Mouse (Mus musculus): ENCODE data around the gene Gm9803. TPM values are rescaled to one million over a fixed set of nuclear protein-coding genes. Genes with fewer than 3 reads are reported as not detected.
A peak's percentile ranks its signal among the peaks of the same experiment; 100 is the strongest.

Gm9803 gene
- polyA plus RNA-seq, 1 experiment from 2014 or later: 17.4 TPM

- Histone ChIP-seq H3K9me3 (replicated peaks; ENCODE audit: low read length) (no peaks in the 10 kb centered on the region), H3K4me3 (replicated peaks; ENCODE audit: low read depth, low read length) (no peak overlapping the region), H3K36me3 (ENCODE audit: insufficient read depth, low read length) (no peaks in the 10 kb centered on the region), H3K9ac (ENCODE audit: low read depth, low read length) (no peak overlapping the region), H3K4me2 (ENCODE audit: low read length) (no peak overlapping the region), H3K27ac (no peak overlapping the region), H3K27me3 (ENCODE audit: insufficient read depth, low read length) (no peaks in the 10 kb centered on the region), H3K4me1 (replicated peaks; ENCODE audit: insufficient read depth, low read length) (peaks cover 22% of the 10 kb centered on the region; the same call in 1 of the 2 replicates)
- no peak for TF ChIP-seq CTCF (IDR thresholded peaks at IDR 0.05; ENCODE audit: low read depth)
- no peak for ATAC-seq (replicated peaks; ENCODE audit: low FRiP score, low read depth)
- no peak for DNase-seq (ENCODE audit: low spot score)
- 65% methylated on average over 4 of the region's 4 CpGs for WGBS
Observed at GRCm38 (mm10) chr10:43488258-43488657, 35.6 kb upstream of the Gm9803 start.

- Histone ChIP-seq H3K9ac (ENCODE audit: low read depth, low read length) (no peak overlapping the region), H3K27ac (0 out of 2 replicates have a peak overlapping the region, but pooled peaks have one; percentile 22), H3K36me3 (ENCODE audit: insufficient read depth, low read length) (no peaks in the 10 kb centered on the region), H3K9me3 (replicated peaks; ENCODE audit: low read length) (no peaks in the 10 kb centered on the region), H3K27me3 (ENCODE audit: insufficient read depth, low read length) (no peaks in the 10 kb centered on the region), H3K4me2 (ENCODE audit: low read length) (no peak overlapping the region), H3K4me1 (replicated peaks; ENCODE audit: insufficient read depth, low read length) (peaks cover 16% of the 10 kb centered on the region; the same call in 1 of the 2 replicates), H3K4me3 (replicated peaks; ENCODE audit: low read depth, low read length) (no peak overlapping the region)
- no peak for TF ChIP-seq CTCF (IDR thresholded peaks at IDR 0.05; ENCODE audit: low read depth)
- WGBS: 76% methylated on average over 7 of the region's 7 CpGs
- no peak for DNase-seq (ENCODE audit: low spot score)
- ATAC-seq (replicated peaks; ENCODE audit: low FRiP score, low read depth): no peak
Observed at GRCm38 (mm10) chr10:43489139-43489538, 34.7 kb upstream of the Gm9803 start.

GRCm38 (mm10) chr10:43489550-43489949, 34.3 kb upstream of the Gm9803 start:
- 19% methylated on average over 6 of the region's 6 CpGs for WGBS
- Histone ChIP-seq H3K4me2 (ENCODE audit: low read length) (no peak overlapping the region), H3K4me3 (replicated peaks; ENCODE audit: low read depth, low read length) (no peak overlapping the region), H3K36me3 (ENCODE audit: insufficient read depth, low read length) (no peaks in the 10 kb centered on the region; the same call in 1 of the 2 replicates), H3K27ac (peak overlapping the region; percentile 64; the same call in 1 of the 2 replicates), H3K9me3 (replicated peaks; ENCODE audit: low read length) (no peaks in the 10 kb centered on the region), H3K27me3 (ENCODE audit: insufficient read depth, low read length) (no peaks in the 10 kb centered on the region), H3K4me1 (replicated peaks; ENCODE audit: insufficient read depth, low read length) (peaks cover 16% of the 10 kb centered on the region; the same call in 1 of the 2 replicates), H3K9ac (ENCODE audit: low read depth, low read length) (no peak overlapping the region)
- no peak for TF ChIP-seq CTCF (IDR thresholded peaks at IDR 0.05; ENCODE audit: low read depth)
- ATAC-seq (replicated peaks; ENCODE audit: low FRiP score, low read depth): peak; percentile 55; the same call in 1 of the 2 replicates
- peak; percentile 40 for DNase-seq (ENCODE audit: low spot score)

- Histone ChIP-seq H3K9me3 (replicated peaks; ENCODE audit: low read length) (no peaks in the 10 kb centered on the region), H3K9ac (ENCODE audit: low read depth, low read length) (no peak overlapping the region), H3K36me3 (ENCODE audit: insufficient read depth, low read length) (peaks cover 4% of the 10 kb centered on the region; the same call in 1 of the 2 replicates), H3K4me3 (replicated peaks; ENCODE audit: low read depth, low read length) (no peak overlapping the region), H3K27me3 (ENCODE audit: insufficient read depth, low read length) (no peaks in the 10 kb centered on the region), H3K27ac (peak overlapping the region; percentile 64; the same call in 1 of the 2 replicates), H3K4me1 (replicated peaks; ENCODE audit: insufficient read depth, low read length) (peaks cover 16% of the 10 kb centered on the region; the same call in 1 of the 2 replicates), H3K4me2 (ENCODE audit: low read length) (no peak overlapping the region)
- TF ChIP-seq CTCF (IDR thresholded peaks at IDR 0.05; ENCODE audit: low read depth): no peak
- DNase-seq (ENCODE audit: low spot score) (no peak), ATAC-seq (replicated peaks; ENCODE audit: low FRiP score, low read depth) (no peak; the same call in 1 of the 2 replicates)
- WGBS: 61% methylated on average over 8 of the region's 8 CpGs
Observed at GRCm38 (mm10) chr10:43490034-43490433, 33.9 kb upstream of the Gm9803 start.

- Histone ChIP-seq H3K36me3 (ENCODE audit: insufficient read depth, low read length) (peaks cover 7% of the 10 kb centered on the region; the same call in 1 of the 2 replicates), H3K4me3 (replicated peaks; ENCODE audit: low read depth, low read length) (no peak overlapping the region), H3K9me3 (replicated peaks; ENCODE audit: low read length) (no peaks in the 10 kb centered on the region), H3K27me3 (ENCODE audit: insufficient read depth, low read length) (no peaks in the 10 kb centered on the region), H3K4me1 (replicated peaks; ENCODE audit: insufficient read depth, low read length) (peaks cover 16% of the 10 kb centered on the region; the same call in 1 of the 2 replicates), H3K27ac (peak overlapping the region; percentile 64; the same call in 1 of the 2 replicates), H3K9ac (ENCODE audit: low read depth, low read length) (no peak overlapping the region), H3K4me2 (ENCODE audit: low read length) (no peak overlapping the region)
- DNase-seq (ENCODE audit: low spot score) (no peak), ATAC-seq (replicated peaks; ENCODE audit: low FRiP score, low read depth) (peak; percentile 67)
- TF ChIP-seq CTCF (IDR thresholded peaks at IDR 0.05; ENCODE audit: low read depth): no peak
- WGBS: 73% methylated on average over 5 of the region's 5 CpGs
Observed at GRCm38 (mm10) chr10:43490846-43491245, 33.0 kb upstream of the Gm9803 start.

GRCm38 (mm10) chr10:43502599-43502998, 21.3 kb upstream of the Gm9803 start:
- Histone ChIP-seq H3K9ac (ENCODE audit: low read depth, low read length) (no peak overlapping the region), H3K27me3 (ENCODE audit: insufficient read depth, low read length) (no peaks in the 10 kb centered on the region), H3K4me3 (replicated peaks; ENCODE audit: low read depth, low read length) (no peak overlapping the region), H3K9me3 (replicated peaks; ENCODE audit: low read length) (no peaks in the 10 kb centered on the region), H3K4me2 (ENCODE audit: low read length) (no peak overlapping the region), H3K36me3 (ENCODE audit: insufficient read depth, low read length) (peaks cover 24% of the 10 kb centered on the region), H3K4me1 (replicated peaks; ENCODE audit: insufficient read depth, low read length) (no peaks in the 10 kb centered on the region), H3K27ac (no peak overlapping the region)
- 95% methylated on average over 4 of the region's 4 CpGs for WGBS
- ATAC-seq (replicated peaks; ENCODE audit: low FRiP score, low read depth) (no peak), DNase-seq (ENCODE audit: low spot score) (no peak)
- no peak for TF ChIP-seq CTCF (IDR thresholded peaks at IDR 0.05; ENCODE audit: low read depth)

GRCm38 (mm10) chr10:43504291-43504690, 19.6 kb upstream of the Gm9803 start:
- no peak for TF ChIP-seq CTCF (IDR thresholded peaks at IDR 0.05; ENCODE audit: low read depth)

More at GRCm38 (mm10) chr10:43504291-43504690, 19.6 kb upstream of the Gm9803 start:
- ATAC-seq (replicated peaks; ENCODE audit: low FRiP score, low read depth) (no peak), DNase-seq (ENCODE audit: low spot score) (no peak)
- H3K4me2 ChIP-seq (ENCODE audit: low read length): no peak overlapping the region
- no peaks in the 10 kb centered on the region for H3K27me3 ChIP-seq (ENCODE audit: insufficient read depth, low read length)
- H3K36me3 ChIP-seq (ENCODE audit: insufficient read depth, low read length): peaks cover 14% of the 10 kb centered on the region
- H3K9me3 ChIP-seq (replicated peaks; ENCODE audit: low read length): no peaks in the 10 kb centered on the region
- no peak overlapping the region for H3K9ac ChIP-seq (ENCODE audit: low read depth, low read length)
- no peak overlapping the region for H3K4me3 ChIP-seq (replicated peaks; ENCODE audit: low read depth, low read length)
- 71% methylated on average over 1 of the region's 1 CpGs for WGBS
- H3K27ac ChIP-seq: no peak overlapping the region
- no peaks in the 10 kb centered on the region for H3K4me1 ChIP-seq (replicated peaks; ENCODE audit: insufficient read depth, low read length)
